Mouse (Mus musculus) hindbrain, embryonic 13.5 days (tissue): ENCODE results near the gene Tbc1d1. TPM values are rescaled to one million over a fixed set of nuclear protein-coding genes. Genes with fewer than 3 reads are reported as not detected.
A peak's percentile ranks its signal among the peaks of the same experiment; 100 is the strongest.

ENCODE experiments used
- ATAC-seq: fragments of 200-750 bp; cut with Nextera tagmentation; 2 replicates; pipeline ENCODE4 v1.8.0; 2017; ENCODE audit warnings: moderate TSS enrichment; ENCODE audit not compliant: low FRiP score
- H3K27ac ChIP-seq: fragments of 300-500 bp; sonication (generic); 2 replicates; pipeline ENCODE4 v1.5.1; 2015; ENCODE audit warnings: inconsistent platforms, mild to moderate bottlenecking, moderate library complexity
- H3K27me3 ChIP-seq: fragments of 300-500 bp; sonication (generic); 2 replicates; pipeline ENCODE4 v1.6.1; 2015; ENCODE audit warnings: mild to moderate bottlenecking, inconsistent platforms
- H3K36me3 ChIP-seq: fragments of 300-500 bp; sonication (generic); 2 replicates; pipeline ENCODE4 v1.6.1; 2015; ENCODE audit warnings: mild to moderate bottlenecking, inconsistent platforms
- H3K4me1 ChIP-seq: fragments of 300-500 bp; sonication (generic); replicated peaks from 2 replicates; pipeline ENCODE4 v1.6.1; 2015; ENCODE audit warnings: inconsistent platforms
- H3K4me2 ChIP-seq: fragments of 300-500 bp; sonication (generic); 2 replicates; pipeline ENCODE4 v1.6.1; 2015; ENCODE audit warnings: inconsistent platforms, mild to moderate bottlenecking, moderate library complexity
- H3K4me3 ChIP-seq: fragments of 300-500 bp; sonication (generic); 2 replicates; pipeline ENCODE4 v1.5.1; 2015; ENCODE audit warnings: mild to moderate bottlenecking, inconsistent platforms
- H3K9ac ChIP-seq: fragments of 300-500 bp; sonication (generic); 2 replicates; pipeline ENCODE4 v1.6.1; 2015; ENCODE audit warnings: mild to moderate bottlenecking, inconsistent platforms
- H3K9me3 ChIP-seq: fragments of 300-500 bp; sonication (generic); 2 replicates; pipeline ENCODE4 v1.6.1; 2016; ENCODE audit warnings: inconsistent platforms
- WGBS: fragments of 180-500 bp; shearing (Covaris S2); methylation state at CpG from one replicate; pipeline ENCODE4 v1.1.7; 2015; 5-methylcytosine and 5-hydroxymethylcytosine counted together
- polyA plus RNA-seq: library from polyadenylated mRNA; unstranded; fragments of >200 nt; fragmentation: Nextera tagmentation; extraction: Ambion mirVana; gene quantifications from 2 replicates; pipeline ENCODE4 v1.2.1, GENCODE M21; 2015

Tbc1d1 gene
- polyA plus RNA-seq, 1 experiment from 2014 or later, result 14.5 TPM

DNA sequence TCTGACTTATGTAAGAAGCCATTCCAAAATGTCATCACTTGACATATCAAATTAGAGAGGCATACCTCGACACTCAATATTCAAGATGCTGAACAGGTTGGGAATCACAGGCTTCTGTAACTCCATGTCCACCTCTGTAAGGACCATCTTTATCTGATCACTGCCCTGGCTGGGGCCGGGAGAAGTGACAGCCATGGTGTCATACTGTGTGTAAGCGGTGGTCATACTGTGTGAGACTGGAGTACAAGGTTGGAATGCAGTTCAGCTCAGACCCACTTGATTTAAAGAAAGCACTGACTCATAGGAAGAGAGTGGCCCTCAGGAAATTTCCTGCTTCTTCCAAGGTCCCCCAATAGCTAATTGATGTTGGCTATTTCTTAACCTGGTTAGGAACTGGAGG is 8.3 kb downstream of the Tbc1d1 start:
- H3K9me3 ChIP-seq, result no peaks in the 10 kb centered on the region

DNA sequence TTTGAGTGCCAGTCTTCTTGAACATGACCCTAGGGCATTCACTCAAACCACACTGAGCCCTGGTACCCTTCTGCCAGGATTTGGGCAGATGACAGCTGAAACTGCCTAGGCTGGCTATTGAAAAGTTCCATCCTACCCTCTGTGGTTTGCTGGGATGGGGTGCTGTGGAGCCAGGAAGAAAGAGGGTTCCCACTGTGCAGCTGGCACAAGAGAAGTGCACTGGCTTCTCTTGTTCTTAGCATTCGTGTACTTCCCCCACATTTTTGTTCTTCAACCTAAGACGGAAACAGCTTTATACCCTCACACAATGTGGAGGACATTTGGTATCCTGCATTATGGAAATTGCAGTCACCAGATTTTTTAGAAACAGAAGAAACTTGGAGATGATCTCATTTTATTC is 9.7 kb downstream of the Tbc1d1 start:
- Histone ChIP-seq H3K36me3 (no peaks in the 10 kb centered on the region), H3K4me3 (no peak overlapping the region), H3K9ac (no peak overlapping the region), H3K9me3 (no peaks in the 10 kb centered on the region), H3K4me1 (peaks cover 5% of the 10 kb centered on the region; the same call in 1 of the 2 replicates), H3K27ac (no peak overlapping the region), H3K27me3 (peaks cover 19% of the 10 kb centered on the region), H3K4me2 (no peak overlapping the region)
- no peak for ATAC-seq
- 50% methylated on average over 2 of the region's 2 CpGs for WGBS

More for the DNA sequence above, 8.3 kb downstream of the Tbc1d1 start:
- peaks cover 12% of the 10 kb centered on the region for H3K4me1 ChIP-seq
- 92% methylated on average over 3 of the region's 3 CpGs for WGBS
- no peak overlapping the region for H3K9ac ChIP-seq
- no peak overlapping the region for H3K4me3 ChIP-seq
- H3K27ac ChIP-seq, result no peak overlapping the region
- no peaks in the 10 kb centered on the region for H3K36me3 ChIP-seq
- ATAC-seq, result no peak
- peaks cover 31% of the 10 kb centered on the region for H3K27me3 ChIP-seq
- H3K4me2 ChIP-seq, result no peak overlapping the region

DNA sequence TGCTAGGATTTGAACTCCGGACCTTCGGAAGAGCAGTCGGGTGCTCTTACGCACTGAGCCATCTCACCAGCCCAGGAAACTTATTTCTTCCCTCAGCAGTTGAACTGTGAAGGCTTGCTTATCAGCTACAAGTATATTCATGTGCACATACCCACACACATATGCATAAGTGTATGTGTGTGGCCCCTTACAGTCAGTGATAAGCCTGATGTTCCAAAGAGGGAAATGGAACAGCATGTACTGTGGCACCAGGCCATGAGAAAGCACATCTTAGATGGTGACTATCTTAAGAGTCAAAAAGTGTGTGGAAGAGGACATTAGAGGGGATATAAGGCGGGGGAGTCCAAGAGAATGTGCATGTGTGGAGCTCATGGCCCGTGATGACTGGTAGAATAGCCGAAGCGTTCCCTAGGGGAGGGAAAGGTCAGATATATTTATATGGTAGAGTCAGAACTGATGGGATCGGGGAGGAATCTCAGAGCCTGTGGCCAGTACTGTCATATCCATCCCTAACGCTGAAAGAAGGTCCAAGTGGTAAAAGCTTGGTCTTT is 13.0 kb downstream of the Tbc1d1 start:
- H3K9me3 ChIP-seq, result no peaks in the 10 kb centered on the region
- no peak for ATAC-seq
- H3K4me1 ChIP-seq, result peaks cover 7% of the 10 kb centered on the region; the same call in 1 of the 2 replicates
- no peak overlapping the region for H3K4me2 ChIP-seq
- WGBS, result 97% methylated on average over 10 of the region's 10 CpGs
- no peak overlapping the region for H3K27ac ChIP-seq
- no peaks in the 10 kb centered on the region for H3K36me3 ChIP-seq
- no peaks in the 10 kb centered on the region for H3K27me3 ChIP-seq
- no peak overlapping the region for H3K9ac ChIP-seq
- H3K4me3 ChIP-seq, result no peak overlapping the region

DNA sequence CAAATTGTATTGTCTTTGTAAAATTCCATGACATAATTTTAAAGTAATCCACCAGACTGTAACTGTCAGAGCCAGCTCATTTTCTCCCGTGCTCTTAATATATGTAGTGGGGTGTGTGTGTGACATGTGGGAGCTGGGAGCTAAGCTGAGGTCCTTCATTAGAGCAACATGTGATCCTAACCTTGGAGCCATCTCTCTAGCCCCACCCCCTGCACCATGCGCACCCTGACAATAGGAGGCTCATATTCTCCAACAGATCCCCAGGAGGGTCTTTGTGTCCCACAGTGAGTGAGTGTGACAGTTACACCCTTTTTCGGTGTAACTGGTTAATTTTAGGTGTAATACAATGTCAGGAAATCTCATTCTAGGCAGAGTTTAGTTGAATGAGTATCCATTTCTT is 16.8 kb downstream of the Tbc1d1 start:
- Histone ChIP-seq H3K4me3 (no peak overlapping the region), H3K9me3 (no peaks in the 10 kb centered on the region), H3K36me3 (no peaks in the 10 kb centered on the region), H3K27ac (no peak overlapping the region), H3K27me3 (no peaks in the 10 kb centered on the region), H3K4me1 (peaks cover 7% of the 10 kb centered on the region; the same call in 1 of the 2 replicates), H3K9ac (no peak overlapping the region), H3K4me2 (no peak overlapping the region)
- 73% methylated on average over 3 of the region's 3 CpGs for WGBS
- 0 out of 2 replicates have a peak, but pooled peaks have one; percentile 43 for ATAC-seq

- 78% methylated on average over 16 of the region's 16 CpGs for WGBS
- Histone ChIP-seq H3K9ac (no peak overlapping the region), H3K27me3 (no peaks in the 10 kb centered on the region), H3K27ac (no peak overlapping the region), H3K4me1 (peaks cover 7% of the 10 kb centered on the region; the same call in 1 of the 2 replicates), H3K4me3 (no peak overlapping the region), H3K9me3 (no peaks in the 10 kb centered on the region), H3K4me2 (no peak overlapping the region), H3K36me3 (no peaks in the 10 kb centered on the region)
- 0 out of 2 replicates have a peak, but pooled peaks have one; percentile 32 for ATAC-seq
Measured at GRCm38 (mm10) chr5:64173302-64173701, 17.2 kb downstream of the Tbc1d1 start.

- Histone ChIP-seq H3K9ac (no peak overlapping the region), H3K4me2 (no peak overlapping the region), H3K27ac (no peak overlapping the region), H3K4me3 (no peak overlapping the region), H3K9me3 (no peaks in the 10 kb centered on the region), H3K36me3 (no peaks in the 10 kb centered on the region), H3K4me1 (peaks cover 7% of the 10 kb centered on the region; the same call in 1 of the 2 replicates), H3K27me3 (no peaks in the 10 kb centered on the region)
- no peak for ATAC-seq
- WGBS, result 81% methylated on average over 5 of the region's 5 CpGs
Measured at GRCm38 (mm10) chr5:64174429-64174935, 18.4 kb downstream of the Tbc1d1 start.

DNA sequence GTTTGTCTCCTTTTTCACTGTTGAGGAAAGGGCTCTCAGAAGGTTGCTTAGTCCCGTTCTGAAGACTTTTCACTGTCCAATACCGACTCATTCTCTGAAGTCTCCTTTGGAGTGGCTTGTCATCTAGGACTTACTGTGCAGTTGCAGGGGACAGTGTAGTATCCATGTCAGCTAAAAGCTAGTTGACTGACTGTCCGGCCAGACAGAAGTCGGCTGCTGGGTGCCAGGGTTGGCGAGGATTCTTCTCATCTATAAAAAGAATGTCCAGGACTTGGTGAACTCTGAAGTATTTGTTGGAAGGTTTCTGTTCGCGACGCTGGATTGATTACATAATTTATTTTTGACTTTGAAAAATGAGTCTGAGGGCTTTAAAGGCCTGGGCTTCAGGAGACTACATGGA is 24.4 kb downstream of the Tbc1d1 start:
- Histone ChIP-seq H3K9me3 (no peaks in the 10 kb centered on the region), H3K4me3 (no peak overlapping the region), H3K27ac (no peak overlapping the region), H3K4me1 (no peaks in the 10 kb centered on the region), H3K27me3 (no peaks in the 10 kb centered on the region), H3K4me2 (no peak overlapping the region), H3K9ac (no peak overlapping the region), H3K36me3 (no peaks in the 10 kb centered on the region)
- no peak for ATAC-seq
- 86% methylated on average over 8 of the region's 8 CpGs for WGBS

- H3K4me2 ChIP-seq, result no peak overlapping the region
- no peak for ATAC-seq
- no peak overlapping the region for H3K27ac ChIP-seq
- H3K36me3 ChIP-seq, result no peaks in the 10 kb centered on the region
- H3K9ac ChIP-seq, result no peak overlapping the region
- H3K27me3 ChIP-seq, result no peaks in the 10 kb centered on the region
- H3K4me1 ChIP-seq, result no peaks in the 10 kb centered on the region
- no peak overlapping the region for H3K4me3 ChIP-seq
- WGBS, result 45% methylated on average over 4 of the region's 4 CpGs
- no peaks in the 10 kb centered on the region for H3K9me3 ChIP-seq
Measured at GRCm38 (mm10) chr5:64183712-64184111, 27.6 kb downstream of the Tbc1d1 start.

- Histone ChIP-seq H3K36me3 (no peaks in the 10 kb centered on the region), H3K9ac (no peak overlapping the region), H3K4me3 (no peak overlapping the region), H3K4me2 (no peak overlapping the region), H3K27ac (no peak overlapping the region), H3K4me1 (no peaks in the 10 kb centered on the region), H3K9me3 (no peaks in the 10 kb centered on the region), H3K27me3 (no peaks in the 10 kb centered on the region)
- ATAC-seq, result no peak
- WGBS, result 62% methylated on average over 7 of the region's 7 CpGs
Measured at GRCm38 (mm10) chr5:64185257-64185656, 29.2 kb downstream of the Tbc1d1 start.

DNA sequence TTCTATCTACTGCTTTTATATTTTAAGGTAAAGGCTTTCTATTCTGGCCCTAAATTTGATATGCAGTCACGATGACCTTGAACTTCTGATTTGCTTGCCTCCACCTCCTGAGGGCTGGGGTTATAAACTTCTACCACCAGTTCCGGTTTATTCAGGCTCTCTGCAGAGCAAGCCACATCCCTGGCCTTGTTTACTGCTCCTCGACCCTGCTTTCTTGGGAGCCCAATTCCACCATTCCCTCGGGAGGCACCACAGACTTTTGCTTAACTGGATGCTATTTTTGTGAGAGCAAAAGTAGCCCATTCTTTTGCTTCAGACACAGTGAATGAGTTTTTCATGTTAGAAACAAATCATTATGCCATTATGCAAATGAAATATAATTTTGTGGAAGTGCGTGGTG is 30.5 kb downstream of the Tbc1d1 start:
- Histone ChIP-seq H3K4me3 (no peak overlapping the region), H3K9me3 (0 out of 2 replicates have a peak, but pooled peaks cover 4% of the 10 kb centered on the region), H3K36me3 (no peaks in the 10 kb centered on the region), H3K9ac (no peak overlapping the region), H3K27me3 (no peaks in the 10 kb centered on the region), H3K4me2 (no peak overlapping the region), H3K27ac (no peak overlapping the region), H3K4me1 (no peaks in the 10 kb centered on the region)
- no peak for ATAC-seq
- 82% methylated on average over 5 of the region's 5 CpGs for WGBS

DNA sequence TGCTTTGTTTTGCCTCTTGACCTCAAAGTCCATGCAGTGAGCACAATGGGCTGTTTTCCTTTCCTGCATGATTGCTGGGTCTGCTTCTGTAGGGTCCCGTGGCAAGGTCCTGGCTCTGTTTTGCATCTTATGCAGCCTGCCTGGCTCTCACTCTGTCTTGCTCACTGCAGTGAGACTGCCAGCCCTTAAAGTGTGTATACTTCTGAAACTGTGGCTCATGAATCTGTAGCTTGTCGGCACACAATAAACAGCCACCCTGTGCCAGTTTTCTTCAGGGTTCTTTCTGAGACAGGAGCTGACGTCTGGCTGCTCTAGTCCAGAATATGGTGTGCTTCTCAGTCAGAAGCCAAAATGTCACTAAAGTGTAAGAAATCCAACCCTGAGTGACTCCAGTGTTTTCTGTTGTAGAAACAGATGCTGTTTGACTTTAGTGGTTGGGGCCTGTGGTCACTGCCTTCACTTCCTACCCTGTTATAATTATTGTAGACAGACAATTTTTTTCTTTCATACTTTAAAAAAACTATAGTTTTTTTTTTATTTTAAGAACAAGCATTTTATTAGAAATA is 32.1 kb downstream of the Tbc1d1 start:
- 49% methylated on average over 3 of the region's 3 CpGs for WGBS
- Histone ChIP-seq H3K27me3 (no peaks in the 10 kb centered on the region), H3K4me2 (no peak overlapping the region), H3K27ac (no peak overlapping the region), H3K4me3 (no peak overlapping the region), H3K4me1 (no peaks in the 10 kb centered on the region), H3K36me3 (no peaks in the 10 kb centered on the region), H3K9ac (no peak overlapping the region), H3K9me3 (0 out of 2 replicates have a peak, but pooled peaks cover 7% of the 10 kb centered on the region)
- no peak for ATAC-seq

DNA sequence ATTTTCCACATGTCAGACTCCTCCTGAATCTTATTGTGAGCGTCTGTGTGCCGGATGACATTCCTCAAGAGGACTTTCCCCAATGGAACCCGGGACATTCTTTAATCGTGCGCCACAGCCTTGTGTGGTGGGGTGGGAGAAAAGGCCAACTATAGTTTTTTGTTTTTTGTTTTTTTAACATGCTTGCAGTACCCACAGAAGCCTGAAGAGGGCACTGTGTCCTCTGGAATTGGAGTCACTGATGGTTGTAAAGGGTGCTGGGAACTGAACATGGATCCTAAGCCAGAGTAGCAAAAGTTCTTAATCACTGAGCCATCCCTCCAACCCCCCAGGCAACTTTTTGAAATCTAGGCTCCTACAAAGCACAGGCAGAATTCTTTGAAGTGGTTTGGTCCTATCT is 34.8 kb downstream of the Tbc1d1 start:
- no peaks in the 10 kb centered on the region for H3K36me3 ChIP-seq

DNA sequence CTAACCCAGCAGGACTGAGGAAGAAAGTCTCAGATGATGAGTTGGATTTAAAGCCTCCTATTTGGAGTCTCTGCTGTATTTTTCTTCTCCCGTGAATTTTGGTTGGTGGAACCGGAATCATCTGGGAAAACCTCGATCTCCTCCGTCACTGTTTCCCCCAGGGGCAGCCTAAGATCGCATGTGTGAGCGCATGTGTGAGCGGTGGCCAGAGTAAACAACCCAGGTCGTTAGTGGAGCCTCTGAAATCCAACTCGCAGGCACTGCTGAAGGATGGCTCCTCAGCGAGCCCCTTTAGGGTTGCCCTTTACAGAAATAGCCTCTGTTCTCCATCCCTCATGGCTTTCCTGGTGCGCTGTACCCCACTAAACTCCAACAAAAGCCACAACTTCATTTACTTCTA is 37.2 kb downstream of the Tbc1d1 start:
- no peak for ATAC-seq
- H3K4me1 ChIP-seq, result no peaks in the 10 kb centered on the region
- H3K4me3 ChIP-seq, result no peak overlapping the region
- no peak overlapping the region for H3K9ac ChIP-seq
- no peak overlapping the region for H3K27ac ChIP-seq
- H3K36me3 ChIP-seq, result no peaks in the 10 kb centered on the region
- H3K9me3 ChIP-seq, result 0 out of 2 replicates have a peak, but pooled peaks cover 7% of the 10 kb centered on the region
- WGBS, result 69% methylated on average over 11 of the region's 11 CpGs
- no peak overlapping the region for H3K4me2 ChIP-seq
- H3K27me3 ChIP-seq, result no peaks in the 10 kb centered on the region

More for the DNA sequence above, 34.8 kb downstream of the Tbc1d1 start:
- Histone ChIP-seq H3K9me3 (0 out of 2 replicates have a peak, but pooled peaks cover 7% of the 10 kb centered on the region), H3K27ac (no peak overlapping the region), H3K4me3 (no peak overlapping the region), H3K27me3 (no peaks in the 10 kb centered on the region), H3K4me2 (no peak overlapping the region), H3K4me1 (no peaks in the 10 kb centered on the region), H3K9ac (no peak overlapping the region)
- 97% methylated on average over 5 of the region's 5 CpGs for WGBS
- ATAC-seq, result no peak
